Mouse (Mus musculus): ENCODE results near the gene Carhsp1. TPM values are rescaled to one million over a fixed set of nuclear protein-coding genes. Genes with fewer than 3 reads are reported as not detected.

Gene Carhsp1
- total and polyA plus RNA-seq, 2 experiments from 2014 or later, result 42.7 to 71.6 TPM

GRCm38 (mm10) chr16:8679780-8680179, 7.8 kb upstream of the Carhsp1 start:
- no peak for TF ChIP-seq CTCF (IDR thresholded peaks at IDR 0.05; ENCODE audit: low read depth)
- no peak for TF ChIP-seq EP300 (IDR thresholded peaks at IDR 0.05; ENCODE audit: low read depth)
- H3K4me2 ChIP-seq (ENCODE audit: low read depth, low read length), result no peak overlapping the region
- no peaks in the 10 kb centered on the region for H3K27me3 ChIP-seq (ENCODE audit: control insufficient read depth, insufficient read depth, low read length)
- no peak overlapping the region for H3K9ac ChIP-seq (replicated peaks; ENCODE audit: low read depth, low read length)
- no peaks in the 10 kb centered on the region for H3K4me1 ChIP-seq (ENCODE audit: control insufficient read depth, insufficient read depth)
- no peak overlapping the region for H3K27ac ChIP-seq (ENCODE audit: low read depth)
- no peak for ATAC-seq (ENCODE audit: insufficient read depth, low read depth)
- no peaks in the 10 kb centered on the region for H3K36me3 ChIP-seq (replicated peaks; ENCODE audit: control insufficient read depth, insufficient read depth, low read length)
- H3K9me3 ChIP-seq (replicated peaks; ENCODE audit: control insufficient read depth, low read length), result no peaks in the 10 kb centered on the region
- H3K4me3 ChIP-seq (ENCODE audit: low read depth, low read length), result no peak overlapping the region
- 64% methylated on average over 3 of the region's 3 CpGs for WGBS
- no peak for DNase-seq (ENCODE audit: low spot score)

GRCm38 (mm10) chr16:8678676-8679075, 6.7 kb upstream of the Carhsp1 start:
- TF ChIP-seq EP300 (IDR thresholded peaks at IDR 0.05; ENCODE audit: low read depth) (no peak), CTCF (IDR thresholded peaks at IDR 0.05; ENCODE audit: low read depth) (no peak)
- DNase-seq (ENCODE audit: low spot score) (no peak), ATAC-seq (ENCODE audit: insufficient read depth, low read depth) (no peak)
- 80% methylated on average over 4 of the region's 4 CpGs for WGBS
- H3K4me3 ChIP-seq (ENCODE audit: low read depth, low read length), result no peak overlapping the region
- H3K9ac ChIP-seq (replicated peaks; ENCODE audit: low read depth, low read length), result no peak overlapping the region
- H3K27me3 ChIP-seq (ENCODE audit: control insufficient read depth, insufficient read depth, low read length), result no peaks in the 10 kb centered on the region
- no peaks in the 10 kb centered on the region for H3K4me1 ChIP-seq (ENCODE audit: control insufficient read depth, insufficient read depth)
- H3K27ac ChIP-seq (ENCODE audit: low read depth), result no peak overlapping the region
- no peak overlapping the region for H3K4me2 ChIP-seq (ENCODE audit: low read depth, low read length)
- no peaks in the 10 kb centered on the region for H3K9me3 ChIP-seq (replicated peaks; ENCODE audit: control insufficient read depth, low read length)
- H3K36me3 ChIP-seq (replicated peaks; ENCODE audit: control insufficient read depth, insufficient read depth, low read length), result no peaks in the 10 kb centered on the region

DNA sequence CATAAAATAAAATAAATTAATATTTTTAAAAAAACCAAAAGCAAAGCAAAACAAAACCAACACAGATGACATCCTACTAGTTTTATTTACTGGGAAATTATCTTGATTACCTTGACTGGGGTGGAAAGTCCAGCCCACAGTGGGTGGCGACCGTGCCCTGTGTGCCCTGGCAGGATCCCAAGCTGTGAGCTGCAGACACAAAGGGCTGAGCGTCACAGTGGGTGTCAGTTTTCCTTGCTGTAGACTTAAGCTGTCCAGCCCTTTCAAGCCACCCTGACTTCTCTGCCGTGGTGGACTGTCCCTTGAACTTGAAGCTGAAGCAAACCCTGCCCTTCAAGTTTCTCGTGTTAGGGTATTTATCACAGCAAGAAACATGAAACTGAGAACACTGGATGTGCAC, 6.1 kb upstream of the Carhsp1 start:
- Histone ChIP-seq H3K4me2 (ENCODE audit: low read depth, low read length) (no peak overlapping the region), H3K27me3 (ENCODE audit: control insufficient read depth, insufficient read depth, low read length) (no peaks in the 10 kb centered on the region), H3K27ac (ENCODE audit: low read depth) (no peak overlapping the region), H3K4me1 (ENCODE audit: control insufficient read depth, insufficient read depth) (no peaks in the 10 kb centered on the region), H3K4me3 (ENCODE audit: low read depth, low read length) (no peak overlapping the region), H3K9ac (replicated peaks; ENCODE audit: low read depth, low read length) (no peak overlapping the region), H3K36me3 (replicated peaks; ENCODE audit: control insufficient read depth, insufficient read depth, low read length) (no peaks in the 10 kb centered on the region), H3K9me3 (replicated peaks; ENCODE audit: control insufficient read depth, low read length) (no peaks in the 10 kb centered on the region)
- 39% methylated on average over 5 of the region's 5 CpGs for WGBS
- ATAC-seq (ENCODE audit: insufficient read depth, low read depth) (no peak), DNase-seq (ENCODE audit: low spot score) (no peak)
- TF ChIP-seq EP300 (IDR thresholded peaks at IDR 0.05; ENCODE audit: low read depth) (no peak), CTCF (IDR thresholded peaks at IDR 0.05; ENCODE audit: low read depth) (no peak)

- Histone ChIP-seq H3K9ac (replicated peaks; ENCODE audit: low read depth, low read length) (no peak overlapping the region), H3K4me1 (ENCODE audit: control insufficient read depth, insufficient read depth) (no peaks in the 10 kb centered on the region), H3K4me2 (ENCODE audit: low read depth, low read length) (no peak overlapping the region), H3K36me3 (replicated peaks; ENCODE audit: control insufficient read depth, insufficient read depth, low read length) (no peaks in the 10 kb centered on the region), H3K4me3 (ENCODE audit: low read depth, low read length) (no peak overlapping the region), H3K27me3 (ENCODE audit: control insufficient read depth, insufficient read depth, low read length) (no peaks in the 10 kb centered on the region), H3K27ac (ENCODE audit: low read depth) (no peak overlapping the region), H3K9me3 (replicated peaks; ENCODE audit: control insufficient read depth, low read length) (no peaks in the 10 kb centered on the region)
- 50% methylated on average over 4 of the region's 4 CpGs for WGBS
- ATAC-seq (ENCODE audit: insufficient read depth, low read depth), result no peak
- peak; percentile 84 for TF ChIP-seq CTCF (IDR thresholded peaks at IDR 0.05; ENCODE audit: low read depth)
- TF ChIP-seq EP300 (IDR thresholded peaks at IDR 0.05; ENCODE audit: low read depth), result no peak
- peak; percentile 66 for DNase-seq (ENCODE audit: low spot score)
Measured at GRCm38 (mm10) chr16:8676800-8677199, 4.8 kb upstream of the Carhsp1 start.

- TF ChIP-seq EP300 (IDR thresholded peaks at IDR 0.05; ENCODE audit: low read depth) (no peak), CTCF (IDR thresholded peaks at IDR 0.05; ENCODE audit: low read depth) (no peak)
- Histone ChIP-seq H3K4me1 (ENCODE audit: control insufficient read depth, insufficient read depth) (peaks cover under 1% of the 10 kb centered on the region; the same call in 1 of the 2 replicates), H3K9me3 (replicated peaks; ENCODE audit: control insufficient read depth, low read length) (no peaks in the 10 kb centered on the region), H3K27ac (ENCODE audit: low read depth) (no peak overlapping the region), H3K27me3 (ENCODE audit: control insufficient read depth, insufficient read depth, low read length) (no peaks in the 10 kb centered on the region), H3K36me3 (replicated peaks; ENCODE audit: control insufficient read depth, insufficient read depth, low read length) (no peaks in the 10 kb centered on the region), H3K4me3 (ENCODE audit: low read depth, low read length) (no peak overlapping the region), H3K4me2 (ENCODE audit: low read depth, low read length) (no peak overlapping the region), H3K9ac (replicated peaks; ENCODE audit: low read depth, low read length) (no peak overlapping the region)
- 70% methylated on average over 2 of the region's 2 CpGs for WGBS
- DNase-seq (ENCODE audit: low spot score), result no peak
- no peak for ATAC-seq (ENCODE audit: insufficient read depth, low read depth)
Measured at GRCm38 (mm10) chr16:8676228-8676627, 4.3 kb upstream of the Carhsp1 start.

GRCm38 (mm10) chr16:8675559-8675958, 3.6 kb upstream of the Carhsp1 start:
- Histone ChIP-seq H3K27me3 (ENCODE audit: control insufficient read depth, insufficient read depth, low read length) (no peaks in the 10 kb centered on the region), H3K4me3 (ENCODE audit: low read depth, low read length) (no peak overlapping the region), H3K4me1 (ENCODE audit: control insufficient read depth, insufficient read depth) (peaks cover 6% of the 10 kb centered on the region; the same call in 1 of the 2 replicates), H3K36me3 (replicated peaks; ENCODE audit: control insufficient read depth, insufficient read depth, low read length) (no peaks in the 10 kb centered on the region), H3K27ac (ENCODE audit: low read depth) (no peak overlapping the region), H3K9ac (replicated peaks; ENCODE audit: low read depth, low read length) (no peak overlapping the region), H3K4me2 (ENCODE audit: low read depth, low read length) (no peak overlapping the region), H3K9me3 (replicated peaks; ENCODE audit: control insufficient read depth, low read length) (no peaks in the 10 kb centered on the region)
- WGBS, result 77% methylated on average over 8 of the region's 8 CpGs
- no peak for ATAC-seq (ENCODE audit: insufficient read depth, low read depth)
- DNase-seq (ENCODE audit: low spot score), result no peak
- TF ChIP-seq EP300 (IDR thresholded peaks at IDR 0.05; ENCODE audit: low read depth) (no peak), CTCF (IDR thresholded peaks at IDR 0.05; ENCODE audit: low read depth) (no peak)
